Mouse (Mus musculus) embryonic fibroblast, embryonic 13.5 days (primary cell): ENCODE results near the gene Hist2h2ac. TPM values are rescaled to one million over a fixed set of nuclear protein-coding genes. Genes with fewer than 3 reads are reported as not detected.
A peak's percentile ranks its signal among the peaks of the same experiment; 100 is the strongest.

ENCODE experiments used
- H3K27ac ChIP-seq: 2 replicates; pipeline ENCODE4 v1.5.1; 2012; ENCODE audit warnings: low read length, control low read depth, inconsistent platforms; ENCODE audit not compliant: insufficient read depth
- H3K4me1 ChIP-seq: 2 replicates; pipeline ENCODE4 v1.6.1; 2011; ENCODE audit warnings: low read length; ENCODE audit not compliant: control insufficient read depth, insufficient read depth
- H3K4me3 ChIP-seq: 2 replicates; pipeline ENCODE4 v1.5.1; 2011; ENCODE audit warnings: mild to moderate bottlenecking, control low read depth, low read length; ENCODE audit not compliant: insufficient read depth
- CTCF ChIP-seq: IDR thresholded peaks from 2 replicates; pipeline ENCODE4 v1.5.1; 2011; ENCODE audit warnings: mild to moderate bottlenecking, control low read depth, low read length, moderate library complexity, borderline replicate concordance; ENCODE audit not compliant: insufficient read depth
- POLR2A ChIP-seq: IDR thresholded peaks from 2 replicates; pipeline ENCODE4 v1.6.1; 2011; ENCODE audit warnings: low read depth, mild to moderate bottlenecking, control low read depth, low read length, moderate library complexity
- polyA plus RNA-seq: library from polyadenylated mRNA; stranded (reverse); fragments of >200 nt; gene quantifications from 2 replicates; pipeline ENCODE4 v1.2.4, GENCODE M21; 2011; ENCODE audit warnings: low read depth; ENCODE audit not compliant: missing spikeins, insufficient read length

Hist2h2ac gene
- polyA plus RNA-seq, 1 experiment: 5.3 TPM

- TF ChIP-seq CTCF (no peak; the same call in 1 of the 2 replicates), POLR2A (peak; percentile 100)
- Histone ChIP-seq H3K4me3 (peak within 1 kb of the TSS; percentile 51), H3K4me1 (peaks cover 9% of the 10 kb centered on the region; the same call in 1 of the 2 replicates), H3K27ac (peak within 1 kb of the TSS; percentile 99)
Observed at GRCm38 (mm10) chr3:96262979-96263550, 42.4 kb upstream of the Hist2h2ac start, which contains the start of gene Hist2h4. Hist2h4 (minus strand) TSS chr3:96263311.

DNA sequence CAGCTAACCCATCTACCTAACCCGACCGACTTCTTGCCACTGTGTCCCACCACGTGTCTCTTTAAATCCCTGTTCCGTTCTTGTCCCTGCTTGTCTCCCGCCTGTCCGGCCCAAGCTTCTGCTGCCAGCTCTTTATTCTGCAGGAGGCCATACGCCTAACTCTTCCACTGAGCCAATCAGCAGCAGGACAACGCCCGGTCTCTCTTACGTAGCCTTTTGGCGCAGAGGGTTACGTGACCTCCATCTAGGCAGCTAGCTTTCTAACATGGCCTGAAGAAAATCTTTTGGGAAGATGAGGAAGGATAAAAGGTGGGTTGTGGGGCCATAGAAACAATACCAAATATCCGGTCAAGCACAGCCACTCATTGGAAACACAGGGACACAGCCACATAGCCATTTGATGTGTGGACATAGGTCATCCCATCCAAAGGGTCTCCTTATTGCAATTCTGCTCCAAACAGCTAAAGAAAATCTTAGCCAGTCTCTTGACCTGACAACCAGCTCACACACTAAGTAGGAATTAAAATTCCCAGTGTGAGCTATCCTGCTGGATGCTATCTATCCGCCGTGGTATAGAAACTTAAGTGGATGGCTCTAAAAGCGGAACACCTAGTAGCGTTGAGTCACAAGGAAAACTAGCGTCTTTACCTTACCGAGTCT, 41.7 kb upstream of the Hist2h2ac start:
- H3K27ac ChIP-seq: peak overlapping the region; percentile 95
- peak overlapping the region; percentile 51 for H3K4me3 ChIP-seq
- TF ChIP-seq CTCF: no peak
- TF ChIP-seq POLR2A: peak; percentile 93
- peaks cover 7% of the 10 kb centered on the region; the same call in 1 of the 2 replicates for H3K4me1 ChIP-seq

DNA sequence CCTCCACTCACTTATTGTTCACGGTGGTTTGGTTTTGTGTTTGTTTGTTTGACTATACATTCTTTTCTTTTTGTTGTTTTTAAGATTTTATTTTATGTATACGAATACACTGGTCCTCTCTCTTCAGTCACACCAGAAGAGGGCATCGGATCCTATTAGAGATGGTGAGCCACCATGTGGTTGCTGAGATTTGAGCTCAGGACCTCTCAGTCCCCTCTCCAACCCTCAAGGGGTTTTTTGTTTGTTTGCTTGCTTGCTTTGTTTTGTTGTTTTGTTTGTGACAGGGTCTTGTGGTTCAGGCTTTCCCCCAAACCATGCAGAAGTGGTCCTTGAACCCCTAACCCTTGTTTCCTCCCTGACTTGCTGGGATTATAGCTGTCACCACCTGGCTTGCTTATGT, 40.9 kb upstream of the Hist2h2ac start:
- peak overlapping the region; percentile 8 for H3K4me3 ChIP-seq
- peaks cover 7% of the 10 kb centered on the region; the same call in 1 of the 2 replicates for H3K4me1 ChIP-seq
- peak overlapping the region; percentile 95 for H3K27ac ChIP-seq
- TF ChIP-seq POLR2A (no peak), CTCF (no peak)

DNA sequence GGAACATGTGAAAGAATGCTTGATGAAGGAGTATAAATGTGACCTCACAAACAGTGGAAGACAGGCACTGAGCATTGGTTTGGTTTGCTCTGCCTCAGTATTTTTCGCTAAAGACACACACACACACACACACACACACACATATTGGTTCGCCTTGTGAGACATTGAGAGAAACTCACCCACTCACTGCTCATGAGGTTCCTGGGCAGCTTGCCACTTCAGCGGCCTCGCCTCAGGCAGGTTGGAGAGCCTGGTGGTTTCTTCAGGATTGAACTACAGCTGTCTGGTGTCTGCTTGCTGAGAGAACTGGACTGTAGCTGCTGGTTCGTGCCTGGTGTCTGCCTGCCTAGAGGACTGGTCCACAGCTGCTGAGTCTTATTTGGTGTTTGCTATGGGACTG, 39.5 kb upstream of the Hist2h2ac start:
- peaks cover 7% of the 10 kb centered on the region; the same call in 1 of the 2 replicates for H3K4me1 ChIP-seq
- H3K4me3 ChIP-seq: no peak overlapping the region
- no peak overlapping the region for H3K27ac ChIP-seq
- TF ChIP-seq CTCF (no peak), POLR2A (no peak)

DNA sequence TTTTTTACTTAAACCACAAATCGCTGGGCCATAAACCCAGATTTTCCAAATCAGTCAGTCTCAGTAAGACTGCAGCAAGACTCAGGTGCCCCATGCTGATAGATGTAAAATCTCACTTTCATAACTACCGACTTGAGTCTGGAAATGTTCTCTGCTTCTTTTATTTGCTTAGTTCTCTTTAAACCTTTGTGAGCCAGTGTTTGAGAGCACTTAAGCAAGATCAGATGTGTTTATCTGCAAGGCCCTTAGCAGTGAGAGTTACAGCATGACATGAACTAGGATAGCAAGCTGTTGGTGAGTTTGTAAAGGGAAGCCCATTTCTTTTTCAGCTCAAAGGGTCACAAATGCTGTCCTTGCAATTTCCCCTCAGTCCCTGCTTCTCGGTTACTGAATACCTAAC, 36.5 kb upstream of the Hist2h2ac start:
- Histone ChIP-seq H3K27ac (no peak overlapping the region), H3K4me1 (peaks cover 4% of the 10 kb centered on the region; the same call in 1 of the 2 replicates)
- TF ChIP-seq POLR2A (no peak), CTCF (no peak)

GRCm38 (mm10) chr3:96255926-96256593, 35.4 kb upstream of the Hist2h2ac start:
- Histone ChIP-seq H3K4me1 (no peaks in the 10 kb centered on the region; the same call in 1 of the 2 replicates), H3K4me3 (no peak overlapping the region), H3K27ac (no peak overlapping the region)
- TF ChIP-seq CTCF: no peak
- no peak for TF ChIP-seq POLR2A

More for the DNA sequence above, 36.5 kb upstream of the Hist2h2ac start:
- H3K4me3 ChIP-seq: no peak overlapping the region

- Histone ChIP-seq H3K4me1 (no peaks in the 10 kb centered on the region; the same call in 1 of the 2 replicates), H3K27ac (no peak overlapping the region), H3K4me3 (no peak overlapping the region)
- TF ChIP-seq POLR2A: 0 out of 2 replicates have a peak, but pooled peaks have one; percentile 16
- no peak for TF ChIP-seq CTCF
Observed at GRCm38 (mm10) chr3:96254683-96255355, 34.1 kb upstream of the Hist2h2ac start.

DNA sequence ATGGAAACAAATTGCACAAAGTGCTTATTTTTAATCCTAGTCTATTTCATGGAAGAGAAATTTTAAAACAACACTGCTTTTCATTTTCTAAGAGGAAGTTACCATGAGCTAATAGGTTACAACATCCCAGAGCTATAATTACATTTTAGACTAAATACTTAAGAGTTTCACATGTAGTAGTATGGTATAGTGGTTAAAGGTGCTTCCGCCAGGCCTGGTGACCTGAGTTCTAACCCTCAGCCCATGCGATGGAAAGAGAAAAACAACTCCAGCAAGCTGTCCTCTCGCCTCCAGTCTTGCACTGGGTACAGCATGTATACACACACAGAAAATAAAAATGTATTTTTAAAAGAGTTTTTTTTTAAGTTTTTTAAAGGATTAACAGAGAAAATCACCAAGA, 31.1 kb upstream of the Hist2h2ac start:
- H3K4me1 ChIP-seq: no peaks in the 10 kb centered on the region; the same call in none of the 2 replicates
- TF ChIP-seq POLR2A (no peak), CTCF (no peak)
- no peak overlapping the region for H3K27ac ChIP-seq
- no peak overlapping the region for H3K4me3 ChIP-seq

DNA sequence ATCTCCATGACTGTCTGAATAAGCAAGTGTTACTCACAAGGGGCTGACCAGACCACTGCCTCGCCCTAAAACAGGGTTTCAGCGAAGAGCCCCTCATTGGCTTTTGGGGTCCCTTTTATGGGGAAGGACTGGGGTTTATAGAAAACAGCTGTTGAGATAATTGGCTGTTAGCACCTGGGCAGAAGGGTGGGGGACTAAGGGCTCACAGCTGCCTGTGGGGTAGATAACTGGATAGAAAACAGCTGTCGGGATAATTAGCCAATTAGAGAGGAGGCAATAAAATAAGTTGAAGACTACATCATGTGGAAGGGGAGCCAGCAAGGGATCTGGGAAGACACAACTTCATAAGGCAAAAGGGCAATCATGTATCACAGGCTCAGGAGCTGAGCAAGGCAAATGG, 30.2 kb upstream of the Hist2h2ac start:
- TF ChIP-seq CTCF (no peak), POLR2A (no peak)
- Histone ChIP-seq H3K4me3 (no peak overlapping the region), H3K27ac (no peak overlapping the region), H3K4me1 (no peaks in the 10 kb centered on the region; the same call in 1 of the 2 replicates)
